Mouse (Mus musculus) large intestine, adult 2 months (tissue): ENCODE data around the gene Ssmem1. TPM values are rescaled to one million over a fixed set of nuclear protein-coding genes. Genes with fewer than 3 reads are reported as not detected.

ENCODE experiments used
- DNase-seq: peaks from one replicate; pipeline ENCODE4 v3.0.0-alpha.2; 2012; ENCODE audit warnings: low read depth, low spot score
- WGBS: fragments of 180-500 bp; shearing (Covaris S2); methylation state at CpG from one replicate; pipeline ENCODE4 v1.1.7; 2018; 5-methylcytosine and 5-hydroxymethylcytosine counted together
- polyA plus RNA-seq: library from polyadenylated mRNA; depleted of rRNA; stranded (reverse); fragments of >200 nt; gene quantifications from 2 replicates; pipeline ENCODE4 v1.2.3, GENCODE M21; 2012; rRNA removed

Gene Ssmem1
- polyA plus RNA-seq = not detected in 2 replicates

GRCm38 (mm10) chr6:30509265-30510239 lies at the start of gene Ssmem1, which contains the start of gene Tmem209:
TSS of gene Ssmem1 (plus strand) at chr6:30509849.
TSS of gene Tmem209 (minus strand) at chr6:30509783.
- WGBS = under 1% methylated on average over 37 of the region's 37 CpGs
- peak; percentile 97 for DNase-seq

DNA sequence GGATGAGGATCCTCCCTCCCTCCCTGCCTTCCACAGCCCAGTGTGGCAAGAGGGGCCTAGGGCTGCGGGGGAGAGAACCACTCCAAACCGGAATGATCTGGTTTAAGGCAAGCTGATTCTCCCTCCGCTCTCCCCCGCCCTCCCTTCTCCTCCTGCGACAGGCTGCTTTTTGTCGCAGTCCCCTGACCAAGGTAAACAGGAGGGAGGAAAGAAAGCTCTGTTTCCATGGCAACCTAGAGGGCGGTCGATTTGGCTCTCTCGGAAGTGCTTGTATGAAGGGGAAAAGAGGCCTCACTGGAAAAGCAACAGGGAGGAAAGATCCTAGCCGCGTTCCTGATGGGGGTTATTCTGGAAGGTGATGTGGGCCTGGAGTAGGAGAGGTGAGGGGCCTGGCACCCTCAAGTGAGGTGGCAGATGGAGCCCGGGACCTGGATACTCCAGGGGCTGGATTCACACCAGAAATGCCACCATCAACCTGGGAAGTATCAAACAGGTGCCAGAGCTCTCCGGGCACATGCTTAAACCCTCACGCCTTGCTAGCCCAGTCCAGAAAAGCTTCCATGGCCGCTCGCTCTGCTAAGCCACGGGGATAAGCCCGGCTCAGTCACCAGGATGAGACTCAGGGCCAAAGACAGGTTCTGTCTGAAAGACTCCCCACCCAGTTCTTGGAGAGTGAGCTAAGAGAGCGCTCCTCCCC lies 48.8 kb upstream of the Ssmem1 start:
- DNase-seq = no peak
- 57% methylated on average over 19 of the region's 19 CpGs for WGBS

DNA sequence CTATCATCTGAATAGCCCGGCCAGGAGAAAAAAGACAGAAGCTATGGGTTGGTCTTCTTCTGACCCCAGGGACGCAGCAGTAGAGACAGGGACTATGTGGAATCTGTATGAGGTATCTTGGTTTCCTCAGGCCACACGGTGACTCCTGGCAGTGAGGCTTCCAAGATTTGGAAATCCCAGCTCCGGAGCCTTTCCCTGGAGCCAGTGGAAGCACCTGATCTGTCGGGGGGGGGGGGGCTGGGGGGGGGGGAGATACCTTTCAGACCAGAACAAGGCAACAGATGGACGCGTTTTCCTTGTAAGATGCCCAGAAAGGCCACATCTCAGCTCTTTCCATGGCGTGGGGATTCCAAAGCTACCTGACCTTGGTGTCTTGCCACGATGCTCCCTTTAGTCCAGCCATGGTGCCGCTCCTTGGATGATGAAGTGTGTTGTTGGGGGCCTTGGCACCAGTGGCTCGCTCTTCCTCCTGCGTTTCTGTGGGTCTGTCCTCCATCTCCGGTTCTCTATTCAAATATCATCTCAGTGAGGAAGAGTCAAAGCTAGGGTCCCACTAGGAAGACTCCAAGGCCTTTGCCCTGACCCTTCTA lies 47.8 kb upstream of the Ssmem1 start:
- WGBS = 92% methylated on average over 13 of the region's 13 CpGs
- no peak for DNase-seq

- DNase-seq = no peak
- 22% methylated on average over 7 of the region's 7 CpGs for WGBS
Measured at GRCm38 (mm10) chr6:30462822-30463221, 46.8 kb upstream of the Ssmem1 start.

GRCm38 (mm10) chr6:30465586-30465985 lies 44.1 kb upstream of the Ssmem1 start:
- 80% methylated on average over 11 of the region's 11 CpGs for WGBS
- DNase-seq = no peak

DNA sequence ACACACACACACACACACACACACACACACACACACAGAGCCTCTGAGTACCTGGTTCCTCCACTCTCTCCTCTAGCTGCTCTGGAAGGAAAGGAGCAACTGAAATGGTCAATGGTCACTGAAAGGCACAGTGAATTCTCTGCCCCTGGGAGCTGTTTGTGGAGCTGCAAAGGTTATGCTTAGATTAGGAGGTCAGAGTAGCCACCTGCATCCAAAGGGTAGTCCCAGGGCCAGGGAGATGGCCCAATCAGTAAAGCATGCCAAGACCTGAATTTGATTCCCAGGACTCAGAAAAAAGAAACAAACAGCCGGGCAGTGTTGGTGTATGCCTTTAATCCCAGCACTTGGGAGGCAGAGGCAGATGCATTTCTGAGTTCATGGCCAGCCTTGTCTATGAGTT lies 41.6 kb upstream of the Ssmem1 start:
- 77% methylated on average over 1 of the region's 1 CpGs for WGBS
- no peak for DNase-seq

GRCm38 (mm10) chr6:30468684-30469083 lies 41.0 kb upstream of the Ssmem1 start:
- 55% methylated on average over 12 of the region's 12 CpGs for WGBS
- DNase-seq = no peak

DNA sequence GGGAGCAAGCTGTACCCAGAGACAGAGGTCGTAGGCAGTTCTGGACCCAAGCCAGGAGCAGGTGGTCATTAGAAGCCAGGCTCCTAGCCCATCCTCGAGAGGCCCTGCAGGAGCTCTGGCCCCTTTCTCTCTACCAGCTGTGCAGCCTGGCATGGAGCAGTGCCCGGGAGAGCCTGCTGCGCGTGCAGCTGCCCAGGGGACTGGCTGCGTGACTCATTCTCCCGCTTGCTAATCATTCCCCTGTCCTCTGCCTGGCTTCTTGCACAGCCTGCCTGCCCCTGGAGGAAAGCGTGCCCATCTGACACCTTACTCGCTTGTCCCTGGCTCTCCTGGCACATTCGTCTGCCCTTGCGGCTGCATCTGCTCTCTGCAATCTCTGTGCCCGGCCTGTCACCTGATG lies 40.3 kb upstream of the Ssmem1 start:
- WGBS = 78% methylated on average over 12 of the region's 12 CpGs

GRCm38 (mm10) chr6:30471706-30472105 lies 37.9 kb upstream of the Ssmem1 start:
- 75% methylated on average over 3 of the region's 3 CpGs for WGBS
- no peak for DNase-seq

More for the DNA sequence above, 40.3 kb upstream of the Ssmem1 start:
- no peak for DNase-seq

- 70% methylated on average over 10 of the region's 10 CpGs for WGBS
- DNase-seq = no peak
Measured at GRCm38 (mm10) chr6:30476025-30476765, 33.5 kb upstream of the Ssmem1 start.

DNA sequence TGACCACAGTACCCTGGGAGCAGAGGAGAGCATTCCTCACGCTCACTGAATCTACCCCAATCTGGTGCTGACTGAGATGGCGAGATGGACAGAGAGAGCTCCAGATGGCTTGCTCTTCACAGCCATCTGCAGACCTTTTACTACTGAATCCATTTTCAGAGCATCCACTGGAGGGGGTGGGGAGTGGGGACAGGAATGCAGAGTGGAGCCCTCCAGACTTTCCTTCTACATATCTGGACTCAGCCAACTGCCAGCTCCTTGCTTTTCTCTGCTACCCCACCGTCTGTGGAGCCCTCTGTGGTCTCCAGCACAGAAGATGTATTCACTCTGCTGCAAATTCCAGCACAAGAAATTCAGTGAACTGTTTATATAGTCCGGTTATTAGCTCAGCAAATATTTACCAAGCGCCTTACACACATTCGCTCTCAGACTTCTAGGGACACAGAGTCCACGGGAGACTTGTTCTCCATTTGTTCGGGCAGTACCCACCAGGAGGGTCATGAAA lies 32.4 kb upstream of the Ssmem1 start:
- WGBS = 27% methylated on average over 8 of the region's 8 CpGs
- DNase-seq = no peak

DNA sequence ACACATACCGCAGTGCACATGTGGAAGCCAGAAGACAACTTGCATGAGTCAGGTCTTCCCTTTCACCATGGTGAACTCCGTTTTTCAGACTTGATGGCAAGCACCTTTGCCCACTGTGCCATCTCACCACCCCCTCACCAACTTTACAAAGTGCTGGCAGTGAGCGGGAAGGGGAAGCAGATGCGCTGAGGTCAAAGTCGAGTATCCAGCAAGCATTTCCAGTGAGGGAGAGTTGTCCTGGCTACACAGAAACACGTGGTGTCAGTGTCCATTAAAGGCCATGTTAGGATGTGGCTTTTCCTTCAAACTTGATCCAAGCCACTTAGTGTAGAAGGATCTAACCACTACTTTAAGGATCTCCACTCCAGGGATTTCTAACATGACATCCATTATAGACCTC lies 31.9 kb upstream of the Ssmem1 start:
- DNase-seq = no peak
- WGBS = 33% methylated on average over 6 of the region's 6 CpGs

DNA sequence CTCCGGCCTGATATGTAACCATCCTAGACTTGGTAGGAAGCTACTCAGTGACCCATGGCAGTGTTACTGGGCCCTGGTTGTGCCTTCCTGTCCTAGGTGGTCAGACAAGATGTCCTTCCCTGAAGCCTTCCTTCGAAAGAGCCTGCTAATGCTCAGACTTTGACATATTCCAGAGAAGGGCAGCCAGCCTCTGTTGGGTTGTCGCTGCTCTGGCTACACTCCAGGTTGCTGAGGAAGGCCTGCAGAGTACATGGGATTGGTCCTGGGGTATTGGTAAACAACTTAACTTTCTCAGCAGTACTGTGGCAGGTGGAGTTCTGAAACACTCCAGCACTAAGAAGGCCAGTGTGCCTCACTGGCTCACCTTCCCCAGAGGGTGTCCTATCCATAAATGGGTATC lies 30.2 kb upstream of the Ssmem1 start:
- WGBS = 91% methylated on average over 3 of the region's 3 CpGs
- DNase-seq = no peak

DNA sequence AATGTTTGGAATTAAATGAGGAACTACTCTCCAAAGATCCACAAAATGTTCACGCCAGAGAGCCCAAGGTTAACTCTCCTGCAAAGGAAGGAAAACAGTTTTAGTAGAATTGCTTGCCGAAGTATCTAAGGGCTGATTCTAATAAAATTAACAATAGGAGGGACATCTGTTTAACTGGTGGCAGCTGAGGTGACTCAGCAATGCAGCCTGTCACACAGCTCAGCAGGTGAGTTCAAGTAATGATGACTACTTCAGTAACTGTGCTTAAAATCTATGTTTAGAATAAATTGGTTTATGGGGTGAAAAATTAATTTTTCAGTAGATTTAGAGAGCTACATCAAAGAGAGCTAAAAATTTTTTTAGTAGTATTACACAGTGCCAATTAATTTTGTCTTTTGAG lies 26.7 kb upstream of the Ssmem1 start:
- no peak for DNase-seq
- WGBS = 77% methylated on average over 2 of the region's 2 CpGs

- 86% methylated on average over 6 of the region's 6 CpGs for WGBS
- DNase-seq = no peak
Measured at GRCm38 (mm10) chr6:30486504-30486903, 23.1 kb upstream of the Ssmem1 start.

- 77% methylated on average over 3 of the region's 3 CpGs for WGBS
- DNase-seq = no peak
Measured at GRCm38 (mm10) chr6:30499049-30499448, 10.6 kb upstream of the Ssmem1 start.

DNA sequence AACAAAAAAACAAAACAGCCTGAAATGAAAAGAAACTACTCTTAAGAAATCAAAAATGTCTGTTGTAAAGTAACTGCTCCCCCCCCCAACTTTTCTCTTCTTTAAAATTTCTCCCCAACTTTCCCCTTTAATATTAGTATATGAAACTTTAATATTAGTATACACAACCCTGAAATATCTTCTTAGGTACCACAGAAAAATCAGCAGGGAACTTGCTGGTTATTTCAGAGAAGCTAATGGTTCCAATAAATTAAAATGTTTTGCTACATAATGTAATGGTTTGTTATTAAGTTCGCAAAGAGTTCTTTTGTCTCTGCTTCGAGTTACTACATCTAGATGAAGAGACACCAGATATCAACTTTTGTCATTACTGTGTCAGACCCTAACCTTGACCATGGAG lies 825 bp upstream of the Ssmem1 start:
- WGBS = 3% methylated on average over 2 of the region's 2 CpGs
- DNase-seq = no peak

- DNase-seq = no peak
- WGBS = 57% methylated on average over 5 of the region's 5 CpGs
Measured at GRCm38 (mm10) chr6:30510291-30510690, 642 bp downstream of the Ssmem1 start.

DNA sequence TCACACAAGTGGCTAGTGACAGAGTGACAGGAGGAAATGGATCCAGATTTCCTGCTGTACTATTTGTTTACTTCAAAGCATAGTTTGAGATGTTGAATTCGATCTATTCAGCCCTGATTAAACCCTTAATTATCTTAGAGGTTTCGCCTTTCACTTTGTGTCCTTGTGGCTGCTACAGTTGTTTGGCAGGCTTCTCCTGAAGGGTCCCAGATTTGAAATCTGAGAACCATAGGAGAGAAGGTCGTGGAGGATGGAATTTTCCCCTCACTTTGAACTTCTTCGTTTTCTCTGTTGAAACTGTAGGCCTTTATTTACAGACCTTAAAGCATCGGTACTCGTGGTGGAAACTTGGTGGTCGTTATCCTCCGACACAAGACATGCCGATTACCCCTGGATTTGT lies 4.6 kb downstream of the Ssmem1 start:
- 47% methylated on average over 9 of the region's 9 CpGs for WGBS
- no peak for DNase-seq
